Mouse (Mus musculus): ENCODE results near the gene Ncapg. TPM values are rescaled to one million over a fixed set of nuclear protein-coding genes. Genes with fewer than 3 reads are reported as not detected.

Ncapg gene
- polyA plus RNA-seq, 1 experiment from 2014 or later: 8.2 TPM

GRCm38 (mm10) chr5:45709653-45710052 lies 39.9 kb downstream of the Ncapg start:
- no peaks in the 10 kb centered on the region for H3K4me1 ChIP-seq (replicated peaks)
- peaks cover 5% of the 10 kb centered on the region; the same call in 1 of the 2 replicates for H3K36me3 ChIP-seq
- no peaks in the 10 kb centered on the region for H3K27me3 ChIP-seq
- no peak overlapping the region for H3K4me3 ChIP-seq
- no peaks in the 10 kb centered on the region for H3K9me3 ChIP-seq
- no peak for ATAC-seq (ENCODE audit: low FRiP score, low read depth)
- no peak overlapping the region for H3K4me2 ChIP-seq
- H3K9ac ChIP-seq: no peak overlapping the region
- WGBS: 91% methylated on average over 2 of the region's 2 CpGs
- H3K27ac ChIP-seq (replicated peaks): no peak overlapping the region

- Histone ChIP-seq H3K9me3 (no peaks in the 10 kb centered on the region), H3K27me3 (no peaks in the 10 kb centered on the region), H3K9ac (no peak overlapping the region), H3K4me1 (replicated peaks) (no peaks in the 10 kb centered on the region), H3K36me3 (no peaks in the 10 kb centered on the region), H3K4me2 (no peak overlapping the region), H3K27ac (replicated peaks) (no peak overlapping the region), H3K4me3 (no peak overlapping the region)
- 92% methylated on average over 6 of the region's 6 CpGs for WGBS
- ATAC-seq (ENCODE audit: low FRiP score, low read depth): no peak
These were observed 49.2 kb downstream of the Ncapg start for GRCm38 (mm10) chr5:45718848-45719488.

DNA sequence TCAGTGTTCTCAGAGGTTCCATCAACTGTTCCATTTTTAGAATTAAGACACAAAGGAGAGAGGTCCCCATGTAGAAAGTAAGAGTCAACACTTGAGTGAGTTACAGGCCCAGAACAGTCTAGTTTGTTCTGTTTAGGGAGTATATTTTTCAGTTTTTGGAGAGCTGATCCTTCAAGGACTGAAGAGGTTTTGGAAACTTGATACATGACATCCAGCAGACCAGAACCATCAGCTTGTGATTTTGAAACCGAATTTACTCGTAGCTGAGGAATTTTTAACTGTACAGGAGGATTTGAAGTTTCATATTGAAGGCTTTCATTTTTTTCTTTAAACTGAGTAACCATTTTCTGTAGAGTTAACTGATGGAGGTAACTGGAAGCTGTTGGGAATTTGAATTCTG lies 64.0 kb downstream of the Ncapg start:
- ATAC-seq (ENCODE audit: low FRiP score, low read depth): no peak
- Histone ChIP-seq H3K36me3 (no peaks in the 10 kb centered on the region), H3K9ac (no peak overlapping the region), H3K4me3 (no peak overlapping the region), H3K4me2 (no peak overlapping the region), H3K4me1 (replicated peaks) (no peaks in the 10 kb centered on the region), H3K27ac (replicated peaks) (no peak overlapping the region), H3K27me3 (no peaks in the 10 kb centered on the region), H3K9me3 (no peaks in the 10 kb centered on the region)
- WGBS: 95% methylated on average over 2 of the region's 2 CpGs

DNA sequence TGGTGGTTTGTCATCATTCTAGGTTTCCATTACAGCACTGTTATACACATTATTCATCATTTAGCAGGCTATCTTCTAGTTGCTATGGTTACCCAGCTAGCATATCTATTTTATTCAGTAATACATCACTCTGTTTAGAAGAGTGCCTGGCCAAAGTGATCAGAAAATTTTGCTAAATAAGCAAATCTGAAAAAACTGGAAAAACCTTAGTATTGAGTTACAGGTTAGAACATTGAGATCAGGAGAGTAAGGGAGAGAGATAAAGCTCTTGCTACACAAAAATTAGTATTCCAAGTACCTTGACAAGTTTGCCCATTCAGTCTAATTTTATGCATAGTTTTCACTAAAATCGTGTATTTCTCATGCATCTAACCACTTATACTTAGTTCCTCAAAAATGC lies 68.2 kb downstream of the Ncapg start:
- H3K27ac ChIP-seq (replicated peaks): no peak overlapping the region
- H3K9me3 ChIP-seq: no peaks in the 10 kb centered on the region
- ATAC-seq (ENCODE audit: low FRiP score, low read depth): no peak
- no peaks in the 10 kb centered on the region for H3K27me3 ChIP-seq
- no peaks in the 10 kb centered on the region for H3K4me1 ChIP-seq (replicated peaks)
- no peaks in the 10 kb centered on the region for H3K36me3 ChIP-seq
- 90% methylated on average over 1 of the region's 1 CpGs for WGBS
- no peak overlapping the region for H3K4me3 ChIP-seq
- no peak overlapping the region for H3K4me2 ChIP-seq
- no peak overlapping the region for H3K9ac ChIP-seq

Other genes with a start within 250 kb of the Ncapg start
- gene Qdpr, start 219.7 kb upstream of the Ncapg start, polyA plus RNA-seq (2015; fragmentation: Nextera tagmentation; extraction: Ambion mirVana): 131 and 132 TPM in 2 replicates
- gene Clrn2, start 216.2 kb upstream of the Ncapg start, polyA plus RNA-seq (2015; fragmentation: Nextera tagmentation; extraction: Ambion mirVana): 0.38 and 0.46 TPM in 2 replicates
- 35.0 and 35.4 TPM in 2 replicates for gene Lap3, start 176.5 kb upstream of the Ncapg start, polyA plus RNA-seq (2015; fragmentation: Nextera tagmentation; extraction: Ambion mirVana)
- 249 and 253 TPM in 2 replicates for gene Med28, start 149.7 kb upstream of the Ncapg start, polyA plus RNA-seq (2015; fragmentation: Nextera tagmentation; extraction: Ambion mirVana)
- gene Fam184b, start 30.3 kb upstream of the Ncapg start, polyA plus RNA-seq (2015; fragmentation: Nextera tagmentation; extraction: Ambion mirVana): 9.5 and 10.3 TPM in 2 replicates
- 40.3 and 51.2 TPM in 2 replicates for gene Lcorl, start 187.7 kb downstream of the Ncapg start, polyA plus RNA-seq (2015; fragmentation: Nextera tagmentation; extraction: Ambion mirVana)

Measured in hindbrain, embryonic 15.5 days (tissue).